Comparison of ENCODE assay signal across 10 mouse cellular contexts in genomic region chr17:30844321-30844791, GRCm38 (mm10). TPM values are rescaled to one million over a fixed set of nuclear protein-coding genes. Genes with fewer than 3 reads are reported as not detected.
A peak's percentile ranks its signal among the peaks of the same experiment; 100 is the strongest.
DNase-seq lines count a peak whose midpoint lies in the region; ATAC-seq and TF ChIP-seq lines count a peak whose summit lies in the region.
"Had no signal": no experiment of that assay in that cellular context is flagged by ENCODE, and none has a peak within 500 bp of the region (broad histone marks: within the 10 kb centered on the region; RNA-seq: fewer than 3 reads in every experiment).

No protein-coding gene starts in this region.

- 24% methylated on average over 9 of the region's 9 CpGs for WGBS in lung, adult 2 months
- 60% methylated on average over 9 of the region's 9 CpGs for WGBS in midbrain, embryonic 10.5 days

- TF ChIP-seq CTCF in lung, adult 2 months (IDR thresholded peaks at IDR 0.05; ENCODE audit: insufficient read depth, low read length), result no peak

- H3K27me3 ChIP-seq in midbrain, embryonic 10.5 days (ENCODE audit: low read depth, poor library complexity, severe bottlenecking), result no peaks in the 10 kb centered on the region
- H3K27me3 ChIP-seq: hindbrain, embryonic 15.5 days; midbrain, embryonic 12.5 days had no signal

- H3K27ac ChIP-seq in midbrain, embryonic 10.5 days (replicated peaks), result no peak overlapping the region
- H3K27ac ChIP-seq: hindbrain, embryonic 15.5 days; midbrain, embryonic 12.5 days had no signal

- H3K36me3 ChIP-seq in midbrain, embryonic 10.5 days, result no peaks in the 10 kb centered on the region
- H3K36me3 ChIP-seq: hindbrain, embryonic 15.5 days; midbrain, embryonic 12.5 days had no signal

- H3K9me3 ChIP-seq in midbrain, embryonic 10.5 days (replicated peaks), result no peaks in the 10 kb centered on the region
- H3K9me3 ChIP-seq: hindbrain, embryonic 15.5 days; midbrain, embryonic 12.5 days had no signal

- no peak overlapping the region for H3K4me3 ChIP-seq in lung, adult 2 months (replicated peaks; ENCODE audit: extremely low read depth, low read depth, low read length)
- no peak overlapping the region for H3K4me3 ChIP-seq in midbrain, embryonic 10.5 days
- H3K4me3 ChIP-seq: hindbrain, embryonic 15.5 days; midbrain, embryonic 12.5 days had no signal

- TF ChIP-seq POLR2A in lung, adult 2 months (IDR thresholded peaks at IDR 0.05; ENCODE audit: borderline replicate concordance, extremely low read depth, low read depth, low read length), result no peak

- ATAC-seq in activated CD4-positive, CD25-positive, alpha-beta regulatory T cell, adult 4 months, result no peak

- peak; percentile 37 for DNase-seq in layer of hippocampus, adult 11-12 months (ENCODE audit: low spot score)
- no peak for DNase-seq in layer of hippocampus, adult 9-10 months (ENCODE audit: low spot score)
- DNase-seq in adrenal gland, postnatal 14 days, result peak; percentile 51
- peak; percentile 68 to 70 for DNase-seq in cerebellum, postnatal 10 days
- peak; percentile 30 for DNase-seq in lung, adult 2 months
- no peak for DNase-seq in midbrain, embryonic 10.5 days (ENCODE audit: low spot score)
- no peak for DNase-seq in gastrocnemius, postnatal 25 days

- no peaks in the 10 kb centered on the region for H3K4me1 ChIP-seq in lung, adult 2 months (ENCODE audit: control insufficient read depth, insufficient read depth, low read length)
- H3K4me1 ChIP-seq in midbrain, embryonic 10.5 days, result peaks cover 12% of the 10 kb centered on the region
- H3K4me1 ChIP-seq: hindbrain, embryonic 15.5 days had no signal

RNA-seq across cellular contexts. Expression of gene Glp1r, which starts 57.3 kb away (rescaled TPM):
- total RNA-seq in adrenal gland, postnatal 14 days (2021), result 0.19 and 0.26 TPM in 2 replicates
- 43.6 and 54.1 TPM in 2 replicates for polyA plus RNA-seq in lung, adult 2 months (2012; rRNA removed)
- polyA plus RNA-seq in midbrain, embryonic 10.5 days (2016; fragmentation: Nextera tagmentation; extraction: Ambion mirVana), result not detected in 2 replicates
- not detected for total RNA-seq in gastrocnemius, postnatal 25 days (2021)
- under 1 TPM in 1 of 2 experiments, not detected in 1; 0.15 TPM for polyA plus RNA-seq in activated CD4-positive, CD25-positive, alpha-beta regulatory T cell, adult 4 months (2017; shearing (Covaris generic))

Comparison
In these comparisons a context has a peak if more than half of its experiments do, and no peak if none do; other contexts are left out.
1. DNase-seq: peak in layer of hippocampus, adult 11-12 months (single experiment), adrenal gland, postnatal 14 days (single experiment), cerebellum, postnatal 10 days (2 of 2) and lung, adult 2 months (single experiment); none in layer of hippocampus, adult 9-10 months (single experiment), midbrain, embryonic 10.5 days (single experiment) and gastrocnemius, postnatal 25 days (single experiment).
2. RNA of gene Glp1r, which starts 57.3 kb away (polyA plus RNA-seq): 43.6 to 54.1 TPM in lung, adult 2 months; 0.15 TPM in activated CD4-positive, CD25-positive, alpha-beta regulatory T cell, adult 4 months and not detected in midbrain, embryonic 10.5 days; every median in the first group is over 10 times any median in the second.